Mouse (Mus musculus) common myeloid progenitor, adult 5-6 weeks (primary cell): Measurements from ENCODE around the gene Slc25a19. TPM values are rescaled to one million over a fixed set of nuclear protein-coding genes. Genes with fewer than 3 reads are reported as not detected.

Experiments used
- ATAC-seq: replicated peaks from 2 replicates; pipeline ENCODE4 v1.8.0; 2016; ENCODE audit warnings: low read depth, mild to moderate bottlenecking, moderate TSS enrichment, inconsistent platforms; ENCODE audit not compliant: poor library complexity, severe bottlenecking
- total RNA-seq: library from RNA; stranded (forward); fragments of 200-1000, 187-1606 nt; gene quantifications from 2 replicates; pipeline ENCODE4 v1.2.3, GENCODE M21; 2017

Gene Slc25a19
- total RNA-seq, 1 experiment from 2014 or later, result 28.1 TPM

- ATAC-seq, result peak; percentile 83
Observed at GRCm38 (mm10) chr11:115603476-115604303, 24.4 kb downstream of the Slc25a19 start, which contains the start of the genes Mrps7 and Gga3. Gene Mrps7, plus strand, starts transcription at chr11:115603925. Gene Gga3, minus strand, starts transcription at chr11:115604051.

- ATAC-seq, result no peak
Observed at GRCm38 (mm10) chr11:115603128-115603475, 25.0 kb downstream of the Slc25a19 start.

GRCm38 (mm10) chr11:115601174-115601573 is 26.9 kb downstream of the Slc25a19 start:
- ATAC-seq, result no peak

- ATAC-seq, result no peak
Observed at GRCm38 (mm10) chr11:115600743-115601142, 27.4 kb downstream of the Slc25a19 start.

GRCm38 (mm10) chr11:115599722-115600121 is 28.4 kb downstream of the Slc25a19 start:
- no peak for ATAC-seq

- ATAC-seq, result peak; percentile 45
Observed at GRCm38 (mm10) chr11:115598309-115598708, 29.8 kb downstream of the Slc25a19 start.

- ATAC-seq, result no peak
Observed at GRCm38 (mm10) chr11:115595209-115595608, 32.9 kb downstream of the Slc25a19 start.

- no peak for ATAC-seq
Observed at GRCm38 (mm10) chr11:115590526-115591075, 37.5 kb downstream of the Slc25a19 start.

- no peak for ATAC-seq
Observed at GRCm38 (mm10) chr11:115587984-115588383, 40.1 kb downstream of the Slc25a19 start.

GRCm38 (mm10) chr11:115586403-115586802 is 41.7 kb downstream of the Slc25a19 start:
- ATAC-seq, result no peak

- ATAC-seq, result no peak
Observed at GRCm38 (mm10) chr11:115585573-115586100, 42.5 kb downstream of the Slc25a19 start.

GRCm38 (mm10) chr11:115584376-115585073 is 43.6 kb downstream of the Slc25a19 start:
- no peak for ATAC-seq

- no peak for ATAC-seq
Observed at GRCm38 (mm10) chr11:115582913-115583606, 45.0 kb downstream of the Slc25a19 start.

GRCm38 (mm10) chr11:115579080-115579479 is 49.0 kb downstream of the Slc25a19 start:
- peak; percentile 68 for ATAC-seq

- ATAC-seq, result no peak
Observed at GRCm38 (mm10) chr11:115564961-115565360, 63.1 kb downstream of the Slc25a19 start.

Other genes starting within 250 kb of the Slc25a19 start
- 0.18 TPM in 1 of 2 replicates, not detected in the other for gene Cdr2l, start 246.4 kb downstream of the Slc25a19 start, total RNA-seq
- gene Mrpl58, start 224.5 kb downstream of the Slc25a19 start, total RNA-seq, result 67.7 and 94.1 TPM in 2 replicates
- gene Atp5h, start 208.3 kb downstream of the Slc25a19 start, total RNA-seq, result 531 and 684 TPM in 2 replicates
- 12.3 and 15.4 TPM in 2 replicates for gene Kctd2, start 208.2 kb downstream of the Slc25a19 start, total RNA-seq
- gene Trim80, start 187.8 kb downstream of the Slc25a19 start, total RNA-seq, result not detected in 2 replicates
- not detected in 2 replicates for gene Slc16a5, start 165.8 kb downstream of the Slc25a19 start, total RNA-seq
- gene Armc7, start 152.6 kb downstream of the Slc25a19 start, total RNA-seq, result 4.2 and 6.5 TPM in 2 replicates
- 92.2 and 98.6 TPM in 2 replicates for gene Nt5c, start 136.4 kb downstream of the Slc25a19 start, total RNA-seq
- gene Jpt1, start 113.9 kb downstream of the Slc25a19 start, total RNA-seq, result 152 and 171 TPM in 2 replicates
- gene Sumo2, start 92.0 kb downstream of the Slc25a19 start, total RNA-seq, result 592 and 605 TPM in 2 replicates
- 147 and 175 TPM in 2 replicates for gene Nup85, start 63.9 kb downstream of the Slc25a19 start, total RNA-seq
- 31.7 and 39.0 TPM in 2 replicates for gene Mrps7, start 24.4 kb downstream of the Slc25a19 start, total RNA-seq
- 21.3 and 38.2 TPM in 2 replicates for gene Gga3, start 24.2 kb downstream of the Slc25a19 start, total RNA-seq
- 20.3 and 26.9 TPM in 2 replicates for gene Mif4gd, start 15.3 kb downstream of the Slc25a19 start, total RNA-seq
- gene Grb2, start 80.3 kb upstream of the Slc25a19 start, total RNA-seq, result 34.7 and 53.5 TPM in 2 replicates
- 18.3 and 23.2 TPM in 2 replicates for gene Tmem94, start 137.1 kb upstream of the Slc25a19 start, total RNA-seq
- 2.8 and 5.8 TPM in 2 replicates for gene Caskin2, start 185.3 kb upstream of the Slc25a19 start, total RNA-seq
- 12.2 and 22.2 TPM in 2 replicates for gene Tsen54, start 186.4 kb upstream of the Slc25a19 start, total RNA-seq
- 3.8 and 6.2 TPM in 2 replicates for gene Llgl2, start 195.8 kb upstream of the Slc25a19 start, total RNA-seq
- gene Myo15b, start 230.1 kb upstream of the Slc25a19 start, total RNA-seq, result 3.3 and 3.7 TPM in 2 replicates